Mouse (Mus musculus) stomach, postnatal 0 days (tissue): ENCODE results near the gene Smg6.

Source experiments
- CTCF ChIP-seq: IDR thresholded peaks from 2 replicates; pipeline ENCODE4 v1.5.1; 2016; ENCODE audit warnings: antibody characterized with exemption, low read depth, mild to moderate bottlenecking, moderate library complexity
- EP300 ChIP-seq: optimal IDR thresholded peaks from 2 replicates; pipeline ENCODE3; 2016; ENCODE audit warnings: antibody characterized with exemption

GRCm38 (mm10) chr11:75162591-75163080 lies 237.0 kb downstream of the Smg6 start:
- TF ChIP-seq EP300 (no peak), CTCF (no peak)
